23 mouse cellular contexts compared by ENCODE assay signal in the genomic region with DNA sequence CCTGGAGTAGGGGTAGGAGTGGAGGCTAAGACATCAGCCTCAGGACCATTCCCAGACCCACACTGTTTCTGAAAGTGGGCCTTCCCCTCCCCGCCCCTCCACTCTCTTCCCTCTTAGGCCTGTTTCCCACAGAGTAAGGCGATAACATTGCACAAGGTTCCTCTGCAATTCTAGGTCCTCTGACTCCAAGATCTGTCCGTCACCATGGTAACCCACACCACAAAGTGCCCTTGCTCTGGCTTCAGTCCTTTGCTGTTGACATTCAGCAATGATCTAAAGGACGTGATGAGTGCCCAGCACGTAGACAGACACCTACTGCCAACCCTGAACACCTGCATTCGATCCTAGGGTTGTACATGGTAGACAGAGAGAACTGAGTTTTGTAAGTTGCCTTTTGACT. TPM values are rescaled to one million over a fixed set of nuclear protein-coding genes. Genes with fewer than 3 reads are reported as not detected.
A peak's percentile ranks its signal among the peaks of the same experiment; 100 is the strongest.
DNase-seq lines count a peak whose midpoint lies in the region; ATAC-seq lines count a peak whose summit lies in the region.
"Had no signal": no experiment of that assay in that cellular context is flagged by ENCODE, and none has a peak within 500 bp of the region (broad histone marks: within the 10 kb centered on the region; RNA-seq: fewer than 3 reads in every experiment).

No protein-coding gene starts in this region.

- H3K36me3 ChIP-seq in lung, embryonic 16.5 days (ENCODE audit: control insufficient read depth, insufficient read depth, low read length), result no peaks in the 10 kb centered on the region
- H3K36me3 ChIP-seq: embryonic facial prominence, embryonic 15.5 days; forebrain, embryonic 15.5 days; hindbrain, embryonic 15.5 days; kidney, embryonic 15.5 days; limb, embryonic 13.5 days; liver, embryonic 13.5 days had no signal

- H3K9me3 ChIP-seq in lung, embryonic 16.5 days (ENCODE audit: control insufficient read depth, low read length), result no peaks in the 10 kb centered on the region
- H3K9me3 ChIP-seq: embryonic facial prominence, embryonic 15.5 days; forebrain, embryonic 15.5 days; hindbrain, embryonic 15.5 days; kidney, embryonic 15.5 days; limb, embryonic 13.5 days; liver, embryonic 13.5 days had no signal

- peaks cover 4% of the 10 kb centered on the region for H3K4me1 ChIP-seq in lung, embryonic 16.5 days (replicated peaks; ENCODE audit: control insufficient read depth, insufficient read depth, low read length)

- no peak overlapping the region for H3K27ac ChIP-seq in lung, embryonic 16.5 days (ENCODE audit: low read length)
- H3K27ac ChIP-seq: embryonic facial prominence, embryonic 15.5 days; forebrain, embryonic 15.5 days; hindbrain, embryonic 15.5 days; kidney, embryonic 15.5 days; limb, embryonic 13.5 days; liver, embryonic 13.5 days; macrophage had no signal

- no peak overlapping the region for H3K4me3 ChIP-seq in lung, embryonic 16.5 days (ENCODE audit: low read length)
- H3K4me3 ChIP-seq: embryonic facial prominence, embryonic 15.5 days; forebrain, embryonic 15.5 days; hindbrain, embryonic 15.5 days; kidney, embryonic 15.5 days; limb, embryonic 13.5 days; liver, embryonic 13.5 days had no signal

- DNase-seq in adrenal gland, postnatal 10 days, result peak; percentile 26
- no peak for DNase-seq in adrenal gland, postnatal 25 days
- DNase-seq in lung, postnatal 10 days, result no peak
- DNase-seq in MN1 (ENCODE audit: low spot score), result peak; percentile 62
- DNase-seq in layer of hippocampus, postnatal 14 days (ENCODE audit: low spot score in 2 of 2), result no peak
- DNase-seq: cerebellum, adult 8-10 months; heart, adult 11 months; kidney, postnatal 36 days; liver, embryonic 13.5 days; thymus, postnatal 25 days had no signal

- no peak overlapping the region for H3K9ac ChIP-seq in lung, embryonic 16.5 days (ENCODE audit: low read length)
- H3K9ac ChIP-seq: embryonic facial prominence, embryonic 15.5 days; forebrain, embryonic 15.5 days; hindbrain, embryonic 15.5 days; kidney, embryonic 15.5 days; limb, embryonic 13.5 days; liver, embryonic 13.5 days had no signal

- ATAC-seq in lung, embryonic 16.5 days (ENCODE audit: low read depth), result peak; percentile 71
- peak; percentile 46 for ATAC-seq in megakaryocyte, adult 5-6 weeks (ENCODE audit: poor library complexity, severe bottlenecking)
- ATAC-seq in inflammation-experienced regulatory T-cells, adult 6 months, result no peak
- ATAC-seq: CD4-positive, CD25-positive, alpha-beta regulatory T cell, adult 4 months; forebrain, embryonic 15.5 days; intestine, postnatal 0 days had no signal

- peaks cover 7% of the 10 kb centered on the region for H3K27me3 ChIP-seq in lung, embryonic 16.5 days (ENCODE audit: control insufficient read depth, insufficient read depth, low read depth, low read length)

- H3K4me2 ChIP-seq in lung, embryonic 16.5 days (ENCODE audit: low read depth, low read length), result no peak overlapping the region
- H3K4me2 ChIP-seq: embryonic facial prominence, embryonic 15.5 days; forebrain, embryonic 15.5 days; heart, embryonic 11.5 days; hindbrain, embryonic 15.5 days; kidney, embryonic 15.5 days; limb, embryonic 13.5 days; liver, embryonic 13.5 days; midbrain, embryonic 11.5 days had no signal

- 43% methylated on average over 6 of the region's 6 CpGs for WGBS in lung, embryonic 16.5 days

RNA-seq across cellular contexts. Expression of a gene that starts 4.1 kb away (rescaled TPM):
- total RNA-seq in adrenal gland, postnatal 10 days (2021), result 1 to 10 TPM; 1.2 to 1.3 TPM
- 35.5 and 35.9 TPM in 2 replicates for total RNA-seq in adrenal gland, postnatal 25 days (2021)
- 6.0 and 6.2 TPM in 2 replicates for polyA plus RNA-seq in lung, embryonic 16.5 days (2015; fragmentation: Nextera tagmentation; extraction: Ambion mirVana)
- total RNA-seq in megakaryocyte, adult 5-6 weeks (2015), result 3.0 and 4.5 TPM in 2 replicates
- total RNA-seq in megakaryocyte, adult 5-6 weeks (2017), result 3.9 and 4.3 TPM in 2 replicates
- total RNA-seq in layer of hippocampus, postnatal 14 days (2021), result 1 to 10 TPM; 1.0 to 1.2 TPM
- polyA plus RNA-seq in inflammation-experienced regulatory T-cells, adult 6 months (2017; shearing (Covaris generic)), result 1 to 10 TPM; 4.0 to 9.1 (median 4.3) TPM

RNA-seq across cellular contexts. Expression of a gene that starts 15.1 kb away (rescaled TPM):
- 10 to 100 TPM; 17.6 to 23.2 TPM for total RNA-seq in adrenal gland, postnatal 10 days (2021)
- 17.7 and 19.4 TPM in 2 replicates for total RNA-seq in adrenal gland, postnatal 25 days (2021)
- 97.9 and 103 TPM in 2 replicates for polyA plus RNA-seq in lung, embryonic 16.5 days (2015; fragmentation: Nextera tagmentation; extraction: Ambion mirVana)
- total RNA-seq in megakaryocyte, adult 5-6 weeks (2015), result 28.0 and 28.7 TPM in 2 replicates
- total RNA-seq in megakaryocyte, adult 5-6 weeks (2017), result 22.3 and 27.9 TPM in 2 replicates
- 10 to 100 TPM; 11.6 to 13.4 TPM for total RNA-seq in layer of hippocampus, postnatal 14 days (2021)
- polyA plus RNA-seq in inflammation-experienced regulatory T-cells, adult 6 months (2017; shearing (Covaris generic)), result 100 to 1,000 TPM in 1 of 3 experiments, 10 to 100 TPM in 2; 61.0 to 124 (median 76.1) TPM

RNA-seq across cellular contexts. Expression of a gene that starts 20.6 kb away (rescaled TPM):
- total RNA-seq in adrenal gland, postnatal 10 days (2021), result 1 to 10 TPM; 3.5 to 3.8 TPM
- total RNA-seq in adrenal gland, postnatal 25 days (2021), result 7.2 and 10.1 TPM in 2 replicates
- 6.6 and 6.8 TPM in 2 replicates for polyA plus RNA-seq in lung, embryonic 16.5 days (2015; fragmentation: Nextera tagmentation; extraction: Ambion mirVana)
- 1.3 and 2.5 TPM in 2 replicates for total RNA-seq in megakaryocyte, adult 5-6 weeks (2015)
- 1.1 and 1.5 TPM in 2 replicates for total RNA-seq in megakaryocyte, adult 5-6 weeks (2017)
- 1 to 10 TPM; 1.7 to 2.3 TPM for total RNA-seq in layer of hippocampus, postnatal 14 days (2021)
- polyA plus RNA-seq in inflammation-experienced regulatory T-cells, adult 6 months (2017; shearing (Covaris generic)), result 1 to 10 TPM; 2.4 to 9.2 (median 7.8) TPM

RNA-seq across cellular contexts. Expression of a gene that starts 43.2 kb away (rescaled TPM):
- total RNA-seq in adrenal gland, postnatal 10 days (2021), result 1 to 10 TPM; 3.5 to 5.6 TPM
- total RNA-seq in adrenal gland, postnatal 25 days (2021), result 0.48 and 1.4 TPM in 2 replicates
- 1.3 and 1.5 TPM in 2 replicates for polyA plus RNA-seq in lung, embryonic 16.5 days (2015; fragmentation: Nextera tagmentation; extraction: Ambion mirVana)
- total RNA-seq in megakaryocyte, adult 5-6 weeks (2015), result 129 and 136 TPM in 2 replicates
- 84.4 and 95.0 TPM in 2 replicates for total RNA-seq in megakaryocyte, adult 5-6 weeks (2017)
- total RNA-seq in layer of hippocampus, postnatal 14 days (2021), result under 1 TPM; 0.53 to 0.55 TPM
- polyA plus RNA-seq in inflammation-experienced regulatory T-cells, adult 6 months (2017; shearing (Covaris generic)), result 1 to 10 TPM in 1 of 3 experiments, under 1 TPM in 2; 0.56 to 5.8 (median 0.71) TPM

Comparison
In these comparisons a context has a peak if more than half of its experiments do, and no peak if none do; other contexts are left out.
1. DNase-seq: peak in adrenal gland, postnatal 10 days (single experiment) and MN1 (single experiment); none in adrenal gland, postnatal 25 days (single experiment), lung, postnatal 10 days (single experiment) and layer of hippocampus, postnatal 14 days (0 of 2).